Comparison of ENCODE assay signal across 9 mouse cellular contexts in the genomic region with DNA sequence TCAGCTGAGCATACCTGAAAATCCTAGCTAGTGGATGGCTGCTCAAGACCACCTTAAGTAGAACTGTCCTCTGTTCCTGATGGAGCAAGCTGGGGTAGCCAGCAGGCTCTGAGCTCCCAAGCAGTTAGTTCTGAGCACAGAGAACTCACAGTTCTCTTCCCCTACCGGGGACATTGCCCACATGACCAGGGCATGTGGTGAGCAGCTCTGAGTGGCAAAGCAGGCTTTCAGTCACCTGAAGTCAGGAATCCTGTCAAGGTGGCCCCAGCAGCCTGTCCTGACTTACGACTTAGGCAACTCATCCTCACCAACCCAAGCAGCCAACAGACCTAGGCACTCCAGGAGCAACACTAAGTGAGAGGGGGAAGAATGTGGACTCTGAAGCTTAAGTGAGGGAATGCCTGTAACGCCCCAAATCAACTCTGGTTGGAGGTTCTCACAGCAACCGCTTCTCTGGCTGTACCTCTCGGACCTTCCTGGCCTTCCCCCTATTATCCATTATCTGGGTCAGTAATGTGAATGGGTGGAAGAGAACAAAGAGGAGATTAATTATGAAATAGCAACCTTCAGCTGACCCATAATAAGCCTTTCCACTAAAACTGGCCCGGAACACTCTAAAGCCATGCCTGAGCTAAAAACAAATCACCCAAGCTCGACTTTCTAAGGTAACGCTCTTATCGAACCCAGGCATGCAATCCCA.
DNase-seq lines count a peak whose midpoint lies in the region; ATAC-seq lines count a peak whose summit lies in the region.
"Had no signal": no experiment of that assay in that cellular context is flagged by ENCODE, and none has a peak within 500 bp of the region (broad histone marks: within the 10 kb centered on the region; RNA-seq: fewer than 3 reads in every experiment).

No protein-coding gene starts in this region.

- H3K36me3 ChIP-seq in kidney, embryonic 15.5 days = no peaks in the 10 kb centered on the region
- no peaks in the 10 kb centered on the region for H3K36me3 ChIP-seq in embryonic facial prominence, embryonic 15.5 days
- H3K36me3 ChIP-seq in intestine, embryonic 16.5 days (ENCODE audit: control insufficient read depth, insufficient read depth, low read length) = no peaks in the 10 kb centered on the region
- H3K36me3 ChIP-seq in neural tube, embryonic 14.5 days (ENCODE audit: control insufficient read depth, insufficient read depth, low read length) = no peaks in the 10 kb centered on the region

- H3K27ac ChIP-seq in kidney, embryonic 15.5 days = peak overlapping the region; percentile 68
- no peak overlapping the region for H3K27ac ChIP-seq in embryonic facial prominence, embryonic 15.5 days (replicated peaks)
- no peak overlapping the region for H3K27ac ChIP-seq in intestine, embryonic 16.5 days (ENCODE audit: low read length)
- no peak overlapping the region for H3K27ac ChIP-seq in neural tube, embryonic 14.5 days (ENCODE audit: low read depth, low read length)
- H3K27ac ChIP-seq: heart, adult 2 months had no signal

- DNase-seq in kidney, adult 18-20 months = no peak
- no peak for DNase-seq in spleen, postnatal 10 days (ENCODE audit: low spot score in 2 of 2)
- no peak for DNase-seq in frontal cortex, postnatal 14 days (ENCODE audit: low spot score in 2 of 2)
- no peak for DNase-seq in testis, postnatal 10 days (ENCODE audit: low spot score)

- H3K4me2 ChIP-seq in kidney, embryonic 15.5 days = peak overlapping the region; percentile 47
- H3K4me2 ChIP-seq in embryonic facial prominence, embryonic 15.5 days (replicated peaks) = peak overlapping the region; percentile 42; the same call in 1 of the 2 replicates
- H3K4me2 ChIP-seq in intestine, embryonic 16.5 days (ENCODE audit: low read depth, low read length) = no peak overlapping the region
- peak overlapping the region; percentile 47 for H3K4me2 ChIP-seq in neural tube, embryonic 14.5 days (ENCODE audit: low read depth, low read length)

- no peak; the same call in 1 of the 2 replicates for ATAC-seq in kidney, embryonic 15.5 days (replicated peaks; ENCODE audit: low FRiP score)
- ATAC-seq in embryonic facial prominence, embryonic 15.5 days (ENCODE audit: insufficient number of reproducible peaks, low FRiP score, low TSS enrichment, low read depth) = no peak
- ATAC-seq in intestine, embryonic 16.5 days = peak; percentile 55
- peak; percentile 25; the same call in 1 of the 2 replicates for ATAC-seq in neural tube, embryonic 14.5 days (ENCODE audit: low read depth)

- WGBS in kidney, embryonic 15.5 days = 61% methylated on average over 9 of the region's 9 CpGs
- 59% methylated on average over 9 of the region's 9 CpGs for WGBS in embryonic facial prominence, embryonic 15.5 days
- WGBS in intestine, embryonic 16.5 days = 75% methylated on average over 9 of the region's 9 CpGs
- 81% methylated on average over 9 of the region's 9 CpGs for WGBS in neural tube, embryonic 14.5 days

- no peaks in the 10 kb centered on the region for H3K9me3 ChIP-seq in kidney, embryonic 15.5 days (replicated peaks)
- no peaks in the 10 kb centered on the region for H3K9me3 ChIP-seq in embryonic facial prominence, embryonic 15.5 days (replicated peaks)
- no peaks in the 10 kb centered on the region for H3K9me3 ChIP-seq in intestine, embryonic 16.5 days (ENCODE audit: control insufficient read depth, low read length)
- H3K9me3 ChIP-seq in neural tube, embryonic 14.5 days (ENCODE audit: control insufficient read depth, low read length) = no peaks in the 10 kb centered on the region

- peaks cover 37% of the 10 kb centered on the region for H3K4me1 ChIP-seq in kidney, embryonic 15.5 days
- peaks cover 13% of the 10 kb centered on the region for H3K4me1 ChIP-seq in embryonic facial prominence, embryonic 15.5 days
- H3K4me1 ChIP-seq in intestine, embryonic 16.5 days (ENCODE audit: control insufficient read depth, insufficient read depth, low read length) = peaks cover 9% of the 10 kb centered on the region; the same call in 1 of the 2 replicates
- H3K4me1 ChIP-seq in neural tube, embryonic 14.5 days (ENCODE audit: control insufficient read depth, insufficient read depth, low read length) = peaks cover 19% of the 10 kb centered on the region

- H3K9ac ChIP-seq in kidney, embryonic 15.5 days = no peak overlapping the region
- H3K9ac ChIP-seq in embryonic facial prominence, embryonic 15.5 days = no peak overlapping the region
- H3K9ac ChIP-seq in intestine, embryonic 16.5 days (ENCODE audit: low read depth, low read length) = 0 out of 2 replicates have a peak overlapping the region, but pooled peaks have one; percentile 48
- H3K9ac ChIP-seq in neural tube, embryonic 14.5 days (replicated peaks; ENCODE audit: low read depth, low read length) = no peak overlapping the region

- no peaks in the 10 kb centered on the region for H3K27me3 ChIP-seq in kidney, embryonic 15.5 days
- H3K27me3 ChIP-seq in embryonic facial prominence, embryonic 15.5 days = no peaks in the 10 kb centered on the region; the same call in 1 of the 2 replicates
- H3K27me3 ChIP-seq in intestine, embryonic 16.5 days (replicated peaks; ENCODE audit: control insufficient read depth, insufficient read depth, low read length) = no peaks in the 10 kb centered on the region
- H3K27me3 ChIP-seq in neural tube, embryonic 14.5 days (ENCODE audit: control insufficient read depth, insufficient read depth, low read length) = no peaks in the 10 kb centered on the region

- H3K4me3 ChIP-seq in kidney, embryonic 15.5 days (replicated peaks) = no peak overlapping the region
- no peak overlapping the region for H3K4me3 ChIP-seq in embryonic facial prominence, embryonic 15.5 days (replicated peaks)
- H3K4me3 ChIP-seq in intestine, embryonic 16.5 days (ENCODE audit: low read length) = no peak overlapping the region
- no peak overlapping the region for H3K4me3 ChIP-seq in neural tube, embryonic 14.5 days (ENCODE audit: low read depth, low read length)
- H3K4me3 ChIP-seq: heart, adult 2 months had no signal

Comparison
In these comparisons a context has a peak if more than half of its experiments do, and no peak if none do; other contexts are left out.
1. ATAC-seq: peak in intestine, embryonic 16.5 days (single experiment) and neural tube, embryonic 14.5 days (single experiment); none in kidney, embryonic 15.5 days (single experiment) and embryonic facial prominence, embryonic 15.5 days (single experiment).